Mouse (Mus musculus): Measurements from ENCODE around the gene Mok. TPM values are rescaled to one million over a fixed set of nuclear protein-coding genes. Genes with fewer than 3 reads are reported as not detected.

Mok gene
- 10.6 and 12.4 TPM in 2 replicates for polyA plus RNA-seq (2012; rRNA removed)

DNA sequence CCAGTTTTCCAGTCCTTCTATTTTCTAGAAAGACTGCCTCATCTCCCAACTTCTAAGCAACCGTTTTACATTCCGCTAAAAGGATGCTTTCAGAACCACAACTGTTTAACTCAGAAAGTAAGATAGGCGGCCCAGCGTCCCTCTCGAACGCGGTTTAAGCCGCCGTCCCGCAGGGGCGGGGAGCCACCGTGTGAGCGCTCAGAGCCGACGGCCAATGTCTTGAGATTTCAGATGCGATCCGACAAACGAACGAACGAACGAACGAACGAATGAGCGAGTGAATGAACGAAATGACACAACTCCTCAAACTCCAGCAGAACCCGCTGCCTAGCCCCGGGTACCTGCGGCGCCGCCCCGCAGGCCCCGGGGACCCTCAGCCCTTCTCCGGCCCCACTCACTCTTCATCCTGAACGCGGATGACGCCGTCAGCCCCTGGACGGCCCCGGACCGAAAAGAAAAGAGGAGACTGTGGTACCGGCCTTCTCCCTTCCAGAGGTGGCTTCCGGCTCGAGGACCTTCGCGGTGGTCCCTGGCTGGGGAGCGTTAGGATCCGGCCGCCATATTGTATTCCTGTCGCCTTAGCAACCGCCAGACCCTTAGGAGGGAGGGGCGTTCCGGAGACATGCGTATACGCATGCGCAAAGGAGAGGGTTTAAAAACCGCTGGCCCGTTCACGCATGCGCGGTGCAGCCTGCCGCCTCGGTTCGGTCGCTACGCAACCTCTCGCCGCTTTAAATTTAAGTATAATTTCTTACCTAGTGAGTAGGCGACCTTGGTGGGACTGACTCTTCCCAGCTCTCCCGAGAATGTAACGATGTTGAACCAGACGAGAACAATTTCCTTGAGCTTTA is at the start of gene Mok:
Gene Mok, minus strand, starts transcription at position 592 of the 851 bp plus-strand sequence.
- TF ChIP-seq CTCF (IDR thresholded peaks at IDR 0.05; ENCODE audit: extremely low read depth, insufficient read depth, low read length) (no peak), POLR2A (IDR thresholded peaks at IDR 0.05; ENCODE audit: extremely low read depth, insufficient read depth, low read length) (peak; percentile 71)
- no peaks in the 10 kb centered on the region; the same call in 1 of the 2 replicates for H3K4me1 ChIP-seq (ENCODE audit: control insufficient read depth, insufficient read depth, low read length)
- H3K4me3 ChIP-seq (ENCODE audit: insufficient read depth, low read length) = peak within 1 kb of the TSS; percentile 66
- no peak within 1 kb of the TSS for H3K27ac ChIP-seq (ENCODE audit: insufficient read depth, low read length)

DNA sequence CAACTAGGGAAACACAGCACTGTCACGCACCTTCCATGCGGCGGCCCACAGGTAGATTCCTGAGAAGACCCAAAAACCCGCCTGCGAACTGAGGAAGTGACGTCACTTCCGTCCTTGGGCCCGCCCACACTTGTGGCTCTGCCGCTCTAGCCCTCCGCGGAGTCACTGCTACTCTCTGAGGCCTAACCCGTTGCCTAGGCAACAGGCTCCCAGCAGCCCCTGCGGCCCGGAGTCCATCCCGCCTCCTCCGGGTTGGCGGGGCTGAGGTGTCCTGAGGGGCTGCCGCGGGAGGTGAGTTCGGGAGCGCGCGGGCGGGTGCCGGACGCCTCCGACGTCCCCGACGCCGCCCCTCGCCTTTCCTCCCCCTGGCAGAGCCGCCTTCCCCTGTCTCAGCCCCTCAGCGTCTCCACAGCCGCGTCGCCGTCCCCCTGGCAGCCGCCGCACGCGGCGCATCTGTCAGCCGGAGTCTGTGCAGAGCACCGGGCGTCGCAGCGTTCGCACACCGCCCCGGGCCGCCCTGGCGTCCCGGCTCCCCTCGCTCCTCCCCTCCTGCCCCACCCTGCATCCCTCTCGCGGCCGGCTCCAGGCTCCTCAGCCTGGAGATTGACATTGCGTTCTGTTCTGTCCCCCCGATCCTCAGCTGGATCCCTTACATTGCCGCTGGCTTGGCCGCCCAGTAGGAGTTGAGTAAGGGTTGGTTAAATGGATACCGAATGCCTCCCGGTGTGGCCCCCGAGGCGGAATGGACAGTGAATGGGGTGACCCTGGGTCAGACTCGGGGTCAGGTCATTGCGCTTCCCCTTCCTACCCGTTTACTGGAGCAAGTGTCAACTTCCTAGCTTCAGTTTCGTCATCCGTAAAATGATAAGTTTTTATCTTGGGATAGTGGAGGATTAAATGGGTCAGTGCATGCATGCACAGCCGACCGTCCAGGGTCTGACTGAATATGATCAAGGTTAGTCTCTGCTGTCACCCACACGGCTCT is 48.6 kb upstream of the Mok start, which contains the start of the genes Cinp and Tecpr2:
Gene Cinp, minus strand, starts transcription at position 110 of the 985 bp plus-strand sequence.
Gene Tecpr2, plus strand, starts transcription at position 229 of the 985 bp plus-strand sequence.
- Histone ChIP-seq H3K27ac (ENCODE audit: insufficient read depth, low read length) (peak within 1 kb of the TSS; percentile 91), H3K4me3 (ENCODE audit: insufficient read depth, low read length) (peak within 1 kb of the TSS; percentile 87)
- no peak for TF ChIP-seq CTCF (IDR thresholded peaks at IDR 0.05; ENCODE audit: extremely low read depth, insufficient read depth, low read length)
- peak; percentile 52; the same call in 1 of the 2 replicates for TF ChIP-seq POLR2A (IDR thresholded peaks at IDR 0.05; ENCODE audit: extremely low read depth, insufficient read depth, low read length)

DNA sequence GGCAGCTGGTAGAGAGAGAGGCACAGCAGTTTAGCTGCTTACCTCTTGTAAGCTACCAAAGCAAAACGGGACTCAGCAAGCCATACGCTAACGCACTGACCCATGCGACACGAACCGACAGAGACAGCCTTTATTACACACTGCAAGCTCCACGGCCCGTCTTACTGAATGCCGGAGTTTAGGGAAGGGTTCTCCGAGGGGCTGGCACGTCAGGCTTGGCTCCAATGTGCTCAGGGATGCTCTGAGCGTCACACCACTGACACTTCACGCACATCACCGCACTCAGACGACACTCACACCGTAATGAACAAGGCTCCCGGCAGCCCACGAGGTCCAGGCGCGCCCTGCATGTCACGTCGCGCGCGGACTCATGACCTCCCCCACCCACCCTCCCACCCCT is 47.9 kb upstream of the Mok start:
- no peak overlapping the region for H3K27ac ChIP-seq (ENCODE audit: insufficient read depth, low read length)
- TF ChIP-seq CTCF (IDR thresholded peaks at IDR 0.05; ENCODE audit: extremely low read depth, insufficient read depth, low read length) (no peak), POLR2A (IDR thresholded peaks at IDR 0.05; ENCODE audit: extremely low read depth, insufficient read depth, low read length) (peak; percentile 50; the same call in 1 of the 2 replicates)
- H3K4me1 ChIP-seq (ENCODE audit: control insufficient read depth, insufficient read depth, low read length) = peaks cover 3% of the 10 kb centered on the region
- H3K4me3 ChIP-seq (ENCODE audit: insufficient read depth, low read length) = peak overlapping the region; percentile 87

More for the DNA sequence above, 48.6 kb upstream of the Mok start, which contains the start of the genes Cinp and Tecpr2:
- H3K4me1 ChIP-seq (ENCODE audit: control insufficient read depth, insufficient read depth, low read length) = peaks cover 3% of the 10 kb centered on the region

DNA sequence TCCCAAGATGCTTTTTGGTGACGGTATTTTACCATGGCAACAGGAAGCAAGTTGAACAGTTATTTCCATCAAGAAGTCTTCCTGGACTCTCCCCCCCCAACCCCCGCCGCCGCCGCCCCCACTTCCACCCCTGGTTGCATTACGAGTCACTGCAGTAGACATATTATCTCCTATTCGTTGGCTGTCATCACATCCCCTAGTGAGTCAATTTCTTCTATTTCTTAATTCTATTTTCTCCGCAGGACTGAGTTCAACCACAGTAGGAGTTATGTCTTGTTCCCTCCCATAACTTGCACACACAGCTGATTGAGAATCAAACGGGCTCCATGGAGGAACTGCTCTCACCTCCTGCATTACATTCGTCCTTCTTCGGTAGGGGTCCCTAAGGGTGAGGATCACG is 47.4 kb upstream of the Mok start:
- TF ChIP-seq POLR2A (IDR thresholded peaks at IDR 0.05; ENCODE audit: extremely low read depth, insufficient read depth, low read length) (no peak), CTCF (IDR thresholded peaks at IDR 0.05; ENCODE audit: extremely low read depth, insufficient read depth, low read length) (no peak)
- Histone ChIP-seq H3K4me1 (ENCODE audit: control insufficient read depth, insufficient read depth, low read length) (peaks cover 2% of the 10 kb centered on the region), H3K4me3 (ENCODE audit: insufficient read depth, low read length) (peak overlapping the region; percentile 87), H3K27ac (ENCODE audit: insufficient read depth, low read length) (no peak overlapping the region)

DNA sequence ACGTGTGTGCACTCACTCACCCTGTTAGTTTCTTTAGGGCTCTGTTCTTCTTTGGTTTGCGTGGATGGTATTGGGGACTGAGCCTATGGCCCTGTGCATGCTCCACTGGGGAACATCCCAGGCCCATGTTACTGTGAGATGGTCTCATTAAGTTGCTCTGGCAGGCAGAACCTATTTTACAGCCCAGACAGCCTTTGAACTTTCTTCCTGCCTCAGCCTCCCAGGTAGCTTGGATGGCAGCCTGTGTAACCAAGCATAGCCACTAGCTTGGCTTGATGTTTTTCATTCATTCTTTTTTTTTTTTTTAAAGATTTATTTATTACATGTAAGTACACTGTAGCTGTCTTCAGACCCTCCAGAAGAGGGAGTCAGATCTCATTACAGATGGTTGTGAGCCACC is 44.5 kb upstream of the Mok start:
- Histone ChIP-seq H3K4me3 (ENCODE audit: insufficient read depth, low read length) (no peak overlapping the region), H3K4me1 (ENCODE audit: control insufficient read depth, insufficient read depth, low read length) (peaks cover 1% of the 10 kb centered on the region), H3K27ac (ENCODE audit: insufficient read depth, low read length) (no peak overlapping the region)
- no peak for TF ChIP-seq POLR2A (IDR thresholded peaks at IDR 0.05; ENCODE audit: extremely low read depth, insufficient read depth, low read length)
- no peak for TF ChIP-seq CTCF (IDR thresholded peaks at IDR 0.05; ENCODE audit: extremely low read depth, insufficient read depth, low read length)

DNA sequence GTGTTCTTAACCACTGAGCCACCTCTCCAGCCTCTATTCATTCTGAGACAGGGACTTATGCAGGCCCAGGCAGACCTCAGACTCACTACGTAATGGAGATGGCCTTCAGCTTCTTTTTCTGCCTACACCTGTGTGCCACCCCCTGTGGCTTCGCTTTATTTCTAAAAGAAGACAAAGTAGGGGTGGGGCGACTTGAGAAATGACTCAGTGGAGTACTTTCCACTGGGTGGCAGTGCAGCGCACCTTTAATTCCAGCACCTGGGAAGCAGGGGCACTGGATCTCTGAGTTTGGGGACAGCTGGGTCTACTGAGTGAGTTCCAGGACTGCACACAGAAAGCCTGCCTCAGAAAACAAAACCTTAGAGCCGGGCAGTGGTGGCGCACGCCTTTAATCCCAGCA is 41.6 kb upstream of the Mok start:
- H3K4me1 ChIP-seq (ENCODE audit: control insufficient read depth, insufficient read depth, low read length) = no peaks in the 10 kb centered on the region
- no peak overlapping the region for H3K27ac ChIP-seq (ENCODE audit: insufficient read depth, low read length)
- TF ChIP-seq CTCF (IDR thresholded peaks at IDR 0.05; ENCODE audit: extremely low read depth, insufficient read depth, low read length) = peak; percentile 32; the same call in 1 of the 2 replicates
- TF ChIP-seq POLR2A (IDR thresholded peaks at IDR 0.05; ENCODE audit: extremely low read depth, insufficient read depth, low read length) = no peak
- no peak overlapping the region for H3K4me3 ChIP-seq (ENCODE audit: insufficient read depth, low read length)

DNA sequence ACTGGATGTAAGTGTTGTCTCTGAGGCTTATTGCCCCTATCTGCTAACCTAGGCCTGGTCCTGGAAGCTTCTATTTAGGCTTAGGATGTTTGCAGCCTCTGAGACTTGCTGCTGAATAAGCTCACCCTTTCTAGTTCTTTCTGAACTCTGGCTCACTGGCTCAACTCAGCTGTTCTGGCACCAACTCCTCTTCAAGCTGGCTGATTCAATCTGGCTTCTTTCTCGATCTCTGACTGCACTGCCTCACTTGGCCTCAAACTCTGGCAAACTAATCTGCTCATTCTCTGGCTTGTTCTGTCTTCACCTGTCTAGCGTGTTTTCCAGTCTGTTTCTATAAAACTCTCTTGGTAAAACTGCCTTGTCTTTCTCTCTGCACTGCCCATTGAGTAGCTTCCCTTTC is 34.6 kb upstream of the Mok start:
- TF ChIP-seq POLR2A (IDR thresholded peaks at IDR 0.05; ENCODE audit: extremely low read depth, insufficient read depth, low read length) = no peak
- TF ChIP-seq CTCF (IDR thresholded peaks at IDR 0.05; ENCODE audit: extremely low read depth, insufficient read depth, low read length) = no peak
- no peak overlapping the region for H3K27ac ChIP-seq (ENCODE audit: insufficient read depth, low read length)
- no peaks in the 10 kb centered on the region for H3K4me1 ChIP-seq (ENCODE audit: control insufficient read depth, insufficient read depth, low read length)
- no peak overlapping the region for H3K4me3 ChIP-seq (ENCODE audit: insufficient read depth, low read length)

DNA sequence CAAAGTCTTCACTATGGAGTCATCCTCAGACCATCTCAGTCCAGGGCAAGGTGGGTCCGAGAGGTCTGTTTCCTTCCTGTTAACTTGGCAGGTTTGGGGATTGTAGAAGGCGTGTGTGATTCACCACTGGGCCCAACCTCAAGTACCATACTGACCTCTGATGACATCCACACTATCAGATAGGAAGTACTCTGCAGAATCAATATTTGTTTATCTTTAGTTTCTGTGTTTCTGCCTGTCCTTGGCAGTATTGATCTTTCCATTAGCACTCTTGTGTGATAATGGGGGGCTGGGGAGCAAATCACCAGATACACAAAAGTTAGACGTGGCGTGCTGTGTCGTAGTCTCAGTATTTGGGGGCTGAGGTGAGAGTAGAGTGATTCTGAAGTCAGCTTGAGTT is 30.5 kb upstream of the Mok start:
- Histone ChIP-seq H3K27ac (ENCODE audit: insufficient read depth, low read length) (no peak overlapping the region), H3K4me1 (ENCODE audit: control insufficient read depth, insufficient read depth, low read length) (peaks cover 2% of the 10 kb centered on the region), H3K4me3 (ENCODE audit: insufficient read depth, low read length) (no peak overlapping the region)
- no peak for TF ChIP-seq POLR2A (IDR thresholded peaks at IDR 0.05; ENCODE audit: extremely low read depth, insufficient read depth, low read length)
- TF ChIP-seq CTCF (IDR thresholded peaks at IDR 0.05; ENCODE audit: extremely low read depth, insufficient read depth, low read length) = no peak

DNA sequence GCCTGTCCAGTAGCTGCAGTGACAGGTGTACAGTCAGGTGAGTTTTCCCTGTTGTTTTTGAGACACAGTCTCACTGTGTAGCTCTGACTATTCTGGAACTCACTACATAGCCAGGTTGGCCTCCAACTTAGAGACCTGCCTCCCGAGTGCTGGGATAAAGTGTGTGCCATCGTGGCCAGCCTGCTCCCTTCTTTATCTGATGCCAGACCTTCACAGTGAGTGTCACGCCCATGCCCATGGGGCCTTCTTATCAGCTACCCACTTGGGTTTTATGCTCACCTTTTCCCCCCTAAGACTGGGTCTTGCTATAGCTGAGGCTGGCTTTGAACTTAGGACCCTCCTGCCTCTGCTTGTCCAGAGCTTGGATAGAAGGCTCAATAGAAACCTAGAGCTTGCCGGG is 29.4 kb upstream of the Mok start:
- no peak for TF ChIP-seq POLR2A (IDR thresholded peaks at IDR 0.05; ENCODE audit: extremely low read depth, insufficient read depth, low read length)
- no peak for TF ChIP-seq CTCF (IDR thresholded peaks at IDR 0.05; ENCODE audit: extremely low read depth, insufficient read depth, low read length)
- Histone ChIP-seq H3K4me3 (ENCODE audit: insufficient read depth, low read length) (no peak overlapping the region), H3K4me1 (ENCODE audit: control insufficient read depth, insufficient read depth, low read length) (peaks cover 5% of the 10 kb centered on the region), H3K27ac (ENCODE audit: insufficient read depth, low read length) (no peak overlapping the region)

Data from cortical plate, adult 2 months (tissue).